Mouse (Mus musculus) kidney, adult 8-10 months (tissue): ENCODE measurements around the gene Nfkb2.

Experiments used
- DNase-seq, 2 experiments: peaks; one replicate each; pipeline ENCODE4 v3.0.0; 2022

The Nfkb2 gene

DNA sequence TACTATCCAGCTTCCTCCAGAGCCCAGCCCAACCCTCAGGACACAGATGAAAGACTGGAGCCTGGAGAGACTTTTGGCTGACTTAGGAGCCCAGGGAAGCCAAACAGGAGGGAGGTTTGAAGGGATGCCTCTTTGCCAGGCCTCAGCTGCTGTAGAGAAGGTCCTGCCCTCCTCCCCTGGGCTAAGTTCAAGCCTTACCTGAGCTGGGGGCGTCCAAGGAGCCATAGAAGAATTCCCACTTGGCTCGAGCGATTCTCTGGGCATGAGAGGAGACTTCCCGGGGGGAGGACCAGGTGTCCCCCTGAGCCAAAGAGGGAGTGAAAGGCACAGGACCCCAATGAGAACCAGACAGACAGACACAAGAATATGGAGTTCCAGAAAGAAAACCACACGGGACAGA lies 19.6 kb downstream of the Nfkb2 start:
- DNase-seq = no peak

DNA sequence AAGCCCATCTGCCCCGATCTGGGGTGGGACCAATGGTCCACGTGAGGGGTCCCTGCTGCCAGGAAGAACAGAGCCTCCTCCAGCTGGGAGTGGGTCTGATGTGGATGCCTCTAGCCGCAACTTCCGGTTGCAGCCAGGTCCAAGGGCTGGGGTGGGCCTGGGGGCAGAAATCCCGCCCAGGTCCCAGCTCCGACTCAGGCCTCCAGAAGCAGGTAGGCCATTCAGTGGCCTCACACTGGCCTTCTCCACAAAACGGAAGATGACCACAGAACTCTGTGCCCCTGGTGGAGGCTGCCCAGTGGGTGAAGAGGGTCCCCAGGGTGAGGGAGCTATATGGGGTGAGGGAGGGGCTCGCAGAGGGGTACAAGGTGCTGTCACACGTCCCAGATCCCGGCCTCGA lies 20.2 kb downstream of the Nfkb2 start:
- no peak for DNase-seq

DNA sequence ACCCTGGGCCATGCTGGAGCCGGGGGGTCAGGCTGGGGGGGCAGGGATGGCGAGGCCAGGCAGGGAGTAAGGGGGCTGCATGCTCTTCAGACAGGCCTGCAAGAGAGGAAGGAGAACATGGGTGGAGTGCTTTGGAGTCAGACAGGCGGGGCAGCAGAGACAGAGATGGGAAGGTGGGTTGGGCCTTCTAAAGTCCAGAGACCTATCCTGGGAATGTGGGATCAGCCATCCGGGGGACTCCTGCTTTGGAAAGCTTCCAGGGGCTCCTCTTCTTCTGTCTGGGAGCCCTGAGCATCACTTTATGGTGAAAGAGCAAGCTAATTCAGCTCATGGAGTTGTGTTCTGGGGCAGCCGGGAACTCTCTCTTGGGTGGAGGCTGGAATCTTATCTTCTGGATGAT lies 20.8 kb downstream of the Nfkb2 start:
- DNase-seq = no peak

DNA sequence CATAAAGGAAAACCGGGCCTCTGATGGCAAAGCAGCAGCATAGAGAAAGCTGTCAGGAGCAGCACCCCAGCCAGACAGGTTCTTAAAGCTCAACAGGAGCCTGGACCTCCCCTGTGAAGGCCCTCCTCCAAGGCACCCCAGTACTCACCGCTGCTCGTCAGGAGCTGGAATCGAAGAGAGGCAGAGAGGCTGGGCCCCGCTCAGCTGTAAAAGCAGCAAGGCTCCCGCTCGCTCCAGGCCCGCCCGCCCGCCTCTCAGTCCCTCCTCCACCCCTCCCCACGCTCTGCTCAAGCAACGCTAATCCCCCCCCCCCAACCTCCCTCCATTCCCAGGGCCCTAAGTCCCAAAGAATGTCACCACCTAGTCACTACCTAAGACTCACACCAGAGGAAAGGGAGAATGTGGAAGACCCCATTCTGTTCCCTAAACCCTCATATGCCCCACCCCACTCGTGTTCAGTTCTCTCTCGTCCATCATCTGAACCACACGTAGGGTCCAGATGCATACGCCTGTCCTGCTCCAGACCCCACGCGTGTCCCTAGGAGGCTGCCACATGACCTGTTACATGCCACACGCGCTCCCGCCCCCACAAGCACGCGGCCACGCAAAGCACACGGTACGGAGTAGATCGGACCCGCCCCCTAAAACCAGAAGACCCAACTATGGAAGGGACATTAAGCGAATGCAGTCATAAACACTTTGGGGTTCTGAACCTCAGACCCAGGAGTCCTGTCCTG lies 22.1 kb downstream of the Nfkb2 start:
- no peak for DNase-seq

DNA sequence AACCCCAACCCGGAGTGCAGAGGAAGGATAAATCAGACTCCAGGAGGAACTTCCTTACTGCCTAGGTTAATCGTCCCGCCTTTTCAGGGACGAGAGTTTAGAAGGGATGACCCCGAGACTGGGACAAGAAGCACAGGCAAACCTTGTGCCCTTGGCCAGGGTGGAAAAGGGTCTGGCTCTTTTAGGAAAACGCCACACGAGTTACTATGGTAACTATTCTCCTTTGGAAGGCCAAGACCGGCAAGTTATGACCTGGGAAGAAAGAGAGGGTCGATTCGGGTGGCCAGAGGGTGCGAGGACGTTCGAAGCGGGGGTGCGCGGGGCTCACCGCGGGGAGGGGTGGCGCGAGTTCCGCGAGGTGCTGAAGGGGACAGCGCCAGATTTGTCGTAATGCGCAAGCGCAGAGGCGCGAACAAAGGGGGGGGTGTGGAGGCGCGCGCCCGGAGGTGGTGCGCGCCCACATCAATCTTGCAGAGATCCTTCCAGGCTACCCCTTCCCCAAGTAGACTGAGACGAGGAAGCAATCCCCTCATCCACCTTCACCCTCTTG lies 22.7 kb downstream of the Nfkb2 start, which contains the start of gene Psd:
Gene Psd, minus strand, starts transcription at position 401 of the 550 bp plus-strand sequence.
- DNase-seq = peak in 1 of 2 experiments; percentile 54

DNA sequence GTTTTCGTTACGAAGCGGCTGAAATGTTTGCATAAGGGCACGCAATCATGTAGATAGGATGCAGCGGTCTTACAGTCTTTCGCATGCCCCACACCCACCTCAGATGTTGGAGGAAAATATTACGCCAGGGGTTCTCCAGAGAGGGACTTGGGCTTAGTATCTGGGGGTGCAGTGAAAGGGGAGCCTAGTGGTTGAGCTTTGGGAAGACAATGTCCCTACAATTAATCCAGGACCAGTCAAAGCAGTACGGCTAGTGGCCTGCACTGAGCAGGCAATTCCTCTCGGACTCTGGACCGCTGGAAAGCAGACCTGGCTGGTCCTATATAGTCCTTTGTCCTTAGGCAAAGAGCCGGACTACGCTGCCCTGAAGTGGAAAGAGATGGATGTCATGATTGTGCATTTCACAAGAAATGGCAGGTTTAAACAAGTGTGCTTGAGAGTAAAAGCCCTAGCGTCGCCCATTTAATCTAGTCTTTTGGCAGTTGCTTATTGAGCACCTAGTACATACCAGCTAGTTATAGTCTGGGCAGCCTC lies 23.5 kb downstream of the Nfkb2 start:
- no peak for DNase-seq

DNA sequence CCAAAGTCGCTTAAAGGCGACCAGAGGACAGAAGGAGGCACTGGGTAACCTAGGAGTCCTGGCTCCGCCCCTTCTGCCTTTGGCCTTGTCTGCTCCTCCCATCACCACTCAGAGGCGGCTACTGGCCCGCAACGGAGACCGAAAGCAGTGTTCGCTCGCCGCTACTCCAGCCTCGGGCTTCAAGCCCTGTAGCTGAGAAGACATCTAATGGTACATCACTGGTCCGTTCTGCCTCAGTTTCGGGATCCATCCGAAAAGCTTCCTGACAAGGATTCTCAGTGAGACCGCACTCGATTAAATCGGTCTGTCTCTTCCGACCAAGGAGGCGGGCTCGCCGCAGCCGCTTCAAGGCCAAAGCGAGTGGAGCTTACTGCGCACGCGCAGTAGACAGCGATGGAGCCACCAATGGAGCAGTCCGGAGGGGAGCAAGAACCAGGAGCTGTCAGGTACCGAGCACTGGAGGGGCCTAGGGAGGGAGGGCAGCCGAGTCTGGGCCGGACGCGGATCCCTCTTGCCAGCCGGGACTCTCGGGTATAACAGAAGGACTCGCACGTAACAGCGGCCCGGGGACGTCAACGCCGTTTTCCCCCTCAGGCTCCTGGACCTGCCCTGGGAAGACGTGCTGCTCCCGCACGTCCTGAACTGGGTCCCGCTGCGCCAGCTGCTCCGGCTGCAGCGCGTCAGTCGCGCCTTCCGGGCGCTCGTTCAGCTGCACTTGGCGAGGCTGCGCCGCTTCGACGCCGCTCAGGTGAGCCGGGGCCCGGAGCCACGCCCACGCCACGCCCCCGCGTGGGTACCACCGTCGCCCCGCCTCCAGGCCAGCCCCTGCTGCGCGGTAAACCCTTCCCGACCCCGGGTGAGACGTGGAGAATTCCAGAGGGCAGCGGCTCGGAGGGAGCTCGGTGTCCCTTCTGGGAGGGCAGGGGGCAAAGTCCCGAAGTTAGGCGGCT lies 24.2 kb downstream of the Nfkb2 start, which contains the start of gene Fbxl15:
Gene Fbxl15, plus strand, starts transcription at position 104 of the 950 bp plus-strand sequence.
- DNase-seq = peak; percentile 93 to 94

DNA sequence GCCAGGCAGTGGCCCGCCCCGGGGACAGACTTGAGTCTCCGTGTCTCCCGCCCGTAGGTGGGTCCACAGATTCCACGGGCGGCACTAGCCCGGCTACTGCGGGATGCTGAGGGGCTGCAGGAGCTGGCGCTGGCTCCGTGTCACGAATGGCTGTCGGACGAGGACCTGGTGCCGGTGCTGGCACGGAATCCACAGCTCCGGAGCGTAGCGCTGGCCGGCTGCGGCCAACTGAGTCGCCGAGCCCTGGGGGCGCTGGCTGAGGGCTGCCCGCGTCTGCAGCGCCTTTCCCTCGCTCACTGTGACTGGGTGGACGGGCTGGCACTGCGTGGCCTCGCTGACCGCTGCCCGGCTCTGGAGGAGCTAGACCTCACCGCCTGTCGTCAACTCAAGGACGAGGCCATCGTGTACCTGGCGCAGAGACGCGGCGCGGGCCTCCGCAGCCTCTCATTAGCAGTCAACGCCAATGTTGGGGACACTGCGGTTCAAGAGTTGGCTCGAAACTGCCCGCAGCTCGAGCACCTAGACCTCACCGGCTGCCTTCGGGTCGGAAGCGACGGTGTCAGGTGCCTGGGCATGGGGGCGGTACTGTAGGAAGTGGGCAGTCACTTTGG lies 25.0 kb downstream of the Nfkb2 start:
- peak in 1 of 2 experiments; percentile 26 for DNase-seq

DNA sequence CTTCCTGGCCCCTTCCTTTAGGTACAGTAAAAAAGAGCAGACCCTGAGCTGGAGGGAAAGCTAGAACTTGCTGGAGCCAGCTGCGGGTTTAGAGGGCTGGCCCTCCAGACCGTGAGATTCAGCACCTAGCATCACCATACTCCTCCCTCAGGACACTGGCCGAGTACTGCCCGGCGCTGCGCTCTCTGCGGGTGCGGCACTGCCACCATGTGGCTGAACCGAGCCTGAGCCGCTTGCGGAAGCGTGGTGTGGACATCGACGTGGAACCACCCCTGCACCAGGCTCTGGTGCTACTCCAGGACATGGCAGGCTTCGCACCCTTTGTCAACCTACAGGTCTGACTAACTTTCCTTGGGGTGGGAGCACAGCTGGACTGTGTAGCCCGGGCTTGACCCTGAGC lies 25.8 kb downstream of the Nfkb2 start:
- DNase-seq = peak; percentile 77 to 86

DNA sequence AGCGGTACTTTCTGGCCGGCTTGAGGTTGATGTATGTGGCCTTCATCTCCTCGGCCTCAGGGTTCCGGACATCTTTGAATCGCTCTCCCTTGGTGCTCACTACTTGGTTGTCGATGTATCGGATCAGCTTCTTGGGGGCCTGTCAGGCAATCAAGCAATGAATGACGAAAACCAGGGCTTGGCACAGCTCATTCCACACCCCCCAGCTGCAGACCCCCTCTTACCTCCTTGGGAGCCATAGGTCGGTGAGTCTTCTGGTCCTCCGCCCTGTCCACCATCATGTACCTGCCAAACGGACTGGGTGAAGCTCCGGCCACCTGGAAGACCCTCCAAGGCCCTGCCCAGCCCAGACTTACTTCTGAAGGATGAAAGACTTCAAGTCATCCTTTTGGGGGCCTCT lies 26.6 kb downstream of the Nfkb2 start:
- no peak for DNase-seq

DNA sequence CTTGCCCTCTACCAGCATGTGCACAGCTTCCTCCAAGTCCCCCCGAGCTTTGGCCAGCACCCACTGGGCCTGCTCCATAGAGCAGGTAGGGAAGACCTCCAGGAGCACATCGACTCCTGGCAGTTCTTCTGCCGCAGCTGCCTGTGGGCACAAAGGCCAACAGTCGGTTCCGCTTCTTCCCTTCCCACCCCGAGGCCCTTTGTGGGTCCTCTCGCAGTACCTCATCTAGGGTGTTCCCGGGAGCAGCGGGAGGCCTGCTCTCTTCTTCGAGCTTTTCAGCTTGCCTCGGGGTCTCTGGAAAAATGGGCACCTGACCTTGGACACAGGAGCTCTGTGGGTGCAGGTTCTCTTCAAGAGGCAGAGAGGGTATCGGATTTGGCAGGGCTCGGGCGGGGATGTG lies 27.2 kb downstream of the Nfkb2 start:
- DNase-seq = no peak

DNA sequence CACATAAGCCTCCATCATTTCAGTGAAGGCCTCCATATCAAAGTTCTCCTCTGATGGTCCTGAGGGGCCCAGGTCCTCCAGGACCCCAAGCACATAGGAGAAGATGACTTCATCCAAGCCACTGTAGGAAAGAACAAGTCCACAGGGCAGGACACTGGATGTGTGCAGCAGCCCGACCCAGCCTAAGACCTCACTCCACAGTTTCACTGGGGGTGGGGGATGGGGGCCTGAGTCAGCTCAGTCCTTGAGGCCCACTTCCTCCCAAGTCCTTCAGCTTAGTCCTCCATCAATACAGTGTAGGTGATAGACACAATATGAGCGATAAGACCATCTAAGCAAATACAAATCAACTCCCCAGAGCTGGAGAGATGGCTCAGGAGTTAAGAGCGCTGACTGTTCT lies 27.8 kb downstream of the Nfkb2 start:
- DNase-seq = no peak

DNA sequence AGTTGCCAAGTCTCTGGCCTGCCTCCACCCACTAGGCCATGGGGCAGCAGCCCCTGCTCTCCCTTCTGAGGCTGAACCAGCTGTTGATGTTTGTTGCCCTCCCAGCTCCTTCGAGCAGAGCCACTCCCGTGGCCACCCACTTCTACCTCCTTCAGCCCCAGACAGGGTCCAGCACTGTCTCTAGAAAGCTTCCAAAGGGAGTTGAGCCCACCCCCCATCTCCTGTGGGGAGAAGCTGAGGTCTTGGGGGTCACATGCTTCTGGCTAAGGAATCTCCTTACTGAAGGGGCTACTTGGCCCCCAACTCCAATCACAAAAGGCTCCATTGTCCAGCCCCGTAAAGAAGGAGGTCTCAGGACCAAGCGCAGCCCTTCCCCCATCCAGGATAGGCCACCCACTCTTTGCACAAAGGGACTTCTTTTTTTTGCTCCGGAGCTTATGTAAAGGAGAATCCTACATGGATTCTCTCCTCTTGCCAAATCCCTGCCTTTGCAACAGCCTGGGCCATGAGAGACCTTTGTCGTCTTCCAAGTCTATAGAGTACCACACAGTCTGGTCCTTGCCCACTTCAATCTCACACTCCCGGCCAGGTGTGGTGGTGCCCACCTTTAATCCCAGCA lies 28.7 kb downstream of the Nfkb2 start:
- no peak for DNase-seq

DNA sequence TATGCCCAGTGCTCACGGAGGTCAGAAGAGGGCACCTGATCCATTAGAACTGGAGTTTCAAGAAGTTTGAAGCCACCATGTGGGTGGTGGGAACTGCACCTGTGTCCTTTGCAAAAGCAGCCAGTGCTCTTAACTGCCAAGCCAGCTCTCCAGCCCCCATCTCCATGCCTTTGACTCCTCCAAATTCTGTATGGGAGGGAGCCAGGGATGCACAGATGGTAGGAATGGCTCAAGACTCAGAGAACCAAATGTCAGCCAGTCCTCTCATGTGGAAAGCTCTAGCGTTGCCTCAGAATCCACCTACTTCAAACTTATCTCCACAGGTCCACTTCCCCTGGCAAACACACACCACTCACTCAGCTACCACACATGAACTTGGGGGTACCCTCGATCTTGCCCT lies 29.8 kb downstream of the Nfkb2 start:
- no peak for DNase-seq

DNA sequence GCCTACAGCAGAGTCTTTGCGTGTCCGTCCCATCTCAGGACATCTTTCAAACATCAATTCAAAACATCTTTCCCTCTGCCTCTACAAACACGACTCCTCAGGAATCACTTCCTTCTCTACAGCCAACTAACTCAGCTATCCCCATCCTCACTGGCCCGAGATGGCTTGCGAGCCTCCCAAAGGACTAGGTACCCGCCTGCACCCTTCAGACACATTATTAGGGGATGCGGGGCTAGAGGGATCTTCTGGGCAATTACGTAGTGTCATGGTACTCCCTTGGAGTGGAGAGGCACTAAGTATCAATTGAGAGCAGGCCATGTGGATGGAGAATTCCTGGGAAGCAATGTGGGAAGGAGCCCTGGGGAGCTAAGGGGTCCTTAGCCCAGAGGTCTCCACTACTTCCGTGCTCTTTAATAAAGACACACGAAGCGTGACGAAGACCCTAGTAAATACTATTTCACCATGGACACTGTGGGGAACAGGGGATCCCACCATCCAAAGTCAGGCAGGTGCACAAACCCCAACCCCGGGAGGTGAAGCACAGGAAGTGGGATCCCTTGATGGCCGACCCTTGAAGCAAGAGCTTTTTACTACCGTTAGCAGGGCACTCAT lies 33.7 kb downstream of the Nfkb2 start:
- DNase-seq = no peak

DNA sequence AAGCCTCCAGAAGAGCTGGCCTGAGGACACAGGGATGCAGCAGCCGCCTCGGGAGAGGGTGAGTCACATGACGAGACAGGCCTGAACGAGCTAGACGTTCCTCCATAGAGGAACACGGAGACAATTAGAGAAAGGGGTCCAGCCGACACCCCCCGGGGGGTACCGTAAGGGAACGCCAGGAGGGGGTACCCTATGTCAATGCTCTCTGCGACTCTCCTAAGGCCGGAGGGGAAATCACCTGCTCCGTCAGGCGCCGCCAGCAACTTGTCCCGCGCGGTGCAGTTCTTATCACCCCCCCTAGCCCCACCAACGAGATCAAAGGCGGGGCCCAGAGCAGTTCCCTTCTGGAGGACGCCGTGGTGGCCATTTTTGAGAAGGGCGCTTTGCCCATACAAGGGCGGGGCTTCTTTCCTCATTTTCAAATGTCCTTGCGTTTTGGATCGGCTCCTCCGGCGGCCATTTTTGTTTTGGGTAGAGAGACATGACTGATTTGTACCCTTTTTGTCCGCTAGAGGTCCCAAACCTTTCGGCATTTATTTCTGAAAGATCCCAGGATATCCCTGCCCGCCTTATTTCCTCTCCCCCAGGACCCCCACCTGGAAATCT lies 34.3 kb downstream of the Nfkb2 start, which contains the start of gene Cuedc2:
Gene Cuedc2, minus strand, starts transcription at position 372 of the 606 bp plus-strand sequence.
- peak; percentile 97 to 99 for DNase-seq

DNA sequence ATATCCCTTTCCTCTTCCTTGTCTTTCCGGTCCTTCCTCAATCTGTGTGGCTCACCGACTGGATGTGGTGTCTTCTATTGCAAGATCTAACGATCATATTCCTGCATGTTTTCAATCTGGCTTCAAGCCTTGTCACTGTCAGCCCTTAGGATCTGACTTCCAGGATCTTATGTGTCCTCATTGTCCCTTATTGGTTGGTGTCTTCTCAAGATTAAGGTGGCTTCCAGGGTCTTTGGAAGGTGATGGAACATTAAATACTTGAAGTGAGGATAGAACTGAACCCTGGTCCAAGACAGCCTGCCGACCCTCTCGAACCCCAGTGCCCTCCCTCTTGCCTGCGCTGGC lies 34.8 kb downstream of the Nfkb2 start:
- DNase-seq = no peak

DNA sequence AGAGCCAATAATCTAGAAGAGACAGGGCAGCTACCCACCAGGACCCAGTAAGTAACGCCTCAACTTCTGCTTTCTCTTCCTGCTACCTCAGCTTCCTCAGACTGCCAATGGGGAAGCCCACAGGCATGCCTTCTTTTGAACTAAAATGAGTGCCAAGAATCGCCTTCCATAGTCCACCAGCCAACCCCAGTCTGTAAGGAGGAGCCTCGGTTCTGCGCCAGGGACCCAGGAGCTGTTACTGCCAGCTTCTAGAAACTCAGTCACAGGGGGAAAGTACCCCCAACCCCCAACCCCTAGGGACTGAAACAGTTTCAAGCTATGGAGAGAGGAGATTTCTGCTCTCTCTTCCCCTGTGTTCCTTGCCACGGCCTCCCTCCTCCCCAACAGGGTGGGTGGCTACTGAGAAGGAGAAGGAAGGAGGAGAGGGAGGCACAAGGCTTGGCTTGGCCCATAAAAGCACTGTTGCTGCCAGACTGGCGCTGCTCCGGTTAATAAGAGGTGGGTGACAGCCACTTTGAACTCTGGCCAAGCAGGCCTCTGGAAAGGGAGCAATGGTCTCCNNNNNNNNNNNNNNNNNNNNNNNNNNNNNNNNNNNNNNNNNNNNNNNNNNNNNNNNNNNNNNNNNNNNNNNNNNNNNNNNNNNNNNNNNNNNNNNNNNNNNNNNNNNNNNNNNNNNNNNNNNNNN lies 35.3 kb downstream of the Nfkb2 start:
- DNase-seq = no peak

DNA sequence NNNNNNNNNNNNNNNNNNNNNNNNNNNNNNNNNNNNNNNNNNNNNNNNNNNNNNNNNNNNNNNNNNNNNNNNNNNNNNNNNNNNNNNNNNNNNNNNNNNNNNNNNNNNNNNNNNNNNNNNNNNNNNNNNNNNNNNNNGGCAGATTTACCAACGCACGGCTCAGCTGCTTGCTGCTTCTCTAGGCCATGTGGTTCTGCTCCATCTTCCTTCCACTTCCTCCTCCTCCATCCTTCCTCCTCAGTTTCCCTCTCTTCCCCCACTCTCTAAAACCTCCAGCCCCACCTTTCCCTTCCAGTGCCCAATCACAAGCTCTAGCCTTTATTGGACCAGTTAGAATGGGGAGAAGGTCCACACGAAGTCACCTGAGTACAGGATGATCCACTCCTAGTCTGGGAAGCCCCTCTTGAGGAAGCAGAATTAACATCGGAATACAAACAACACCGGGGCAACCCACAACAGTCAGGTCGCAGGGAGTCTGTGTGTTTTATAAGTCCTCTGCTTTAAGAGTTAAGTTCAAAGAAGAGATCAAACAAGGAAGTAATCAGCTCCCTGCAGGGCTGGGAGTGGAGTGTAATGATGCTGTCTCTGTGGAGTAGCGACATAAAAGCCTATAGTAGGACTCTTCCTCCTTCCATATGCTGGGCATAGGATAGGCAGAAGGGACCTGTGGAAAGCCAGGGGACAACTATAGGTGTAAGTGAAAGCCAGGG lies 40.7 kb downstream of the Nfkb2 start:
- no peak for DNase-seq

DNA sequence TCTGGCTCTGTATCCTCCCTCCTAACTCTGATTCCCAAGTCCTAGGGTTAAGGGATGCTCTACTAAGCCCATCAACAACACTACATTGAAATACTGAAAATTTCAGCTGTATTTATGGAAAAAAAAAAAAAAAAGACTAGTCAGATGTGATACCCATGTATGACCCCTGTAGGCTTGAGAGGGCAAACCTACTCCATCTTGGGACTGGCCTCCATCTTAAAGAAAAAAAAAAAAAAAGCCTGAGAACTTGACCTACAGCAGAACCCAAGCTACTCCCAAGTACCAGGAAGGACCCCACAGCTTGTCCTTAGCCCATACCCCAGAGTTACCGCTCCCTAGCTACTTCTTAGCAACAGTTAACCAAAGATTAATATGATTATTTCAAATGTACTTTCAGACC lies 43.0 kb downstream of the Nfkb2 start:
- DNase-seq = no peak
